Mouse (Mus musculus) MEL (cell line): ENCODE data around the gene Ap2m1. TPM values are rescaled to one million over a fixed set of nuclear protein-coding genes. Genes with fewer than 3 reads are reported as not detected.

Source experiments
- DNase-seq: peaks from one replicate; pipeline ENCODE4 v3.0.0; 2011; ENCODE audit warnings: low read depth, low spot score
- H3K27ac ChIP-seq: 2 replicates; pipeline ENCODE4 v1.5.1; 2012; ENCODE audit warnings: low read depth, mild to moderate bottlenecking, control low read depth, low read length, moderate library complexity; ENCODE audit not compliant: control insufficient read depth
- H3K27me3 ChIP-seq, 2 experiments: fragments of 150-350 bp in 1 of 2; sonication (generic) in 1 of 2; 2 replicates each; pipeline ENCODE4 v1.6.1; 2012; ENCODE audit warnings: low read length in 2 of 2, mild to moderate bottlenecking in 2 of 2, improper control_type of control experiment in 1 of 2, moderate library complexity in 1 of 2; ENCODE audit not compliant: insufficient read depth in 2 of 2, control insufficient read depth in 1 of 2
- H3K36me3 ChIP-seq, 2 experiments: 2 replicates each; pipeline ENCODE4 v1.6.1; 2012 to 2014; ENCODE audit warnings: low read length in 2 of 2, improper control_type of control experiment in 1 of 2, inconsistent platforms in 1 of 2, mild to moderate bottlenecking in 1 of 2; ENCODE audit not compliant: insufficient read depth in 2 of 2, control insufficient read depth in 1 of 2
- H3K4me1 ChIP-seq, 2 experiments: fragments of 150-350 bp in 1 of 2; sonication (generic) in 1 of 2; 2 replicates each; pipeline ENCODE4 v1.6.1; 2012; ENCODE audit warnings: low read length in 2 of 2, improper control_type of control experiment in 1 of 2, mild to moderate bottlenecking in 1 of 2; ENCODE audit not compliant: insufficient read depth in 2 of 2, control insufficient read depth in 1 of 2
- H3K4me3 ChIP-seq, 2 experiments: fragments of 150-350 bp in 1 of 2; sonication (generic) in 1 of 2; 2 replicates each; pipeline ENCODE4 v1.5.1; 2012; ENCODE audit warnings: low read depth in 2 of 2, low read length in 2 of 2, mild to moderate bottlenecking in 2 of 2, moderate library complexity in 2 of 2, control low read depth in 1 of 2, improper control_type of control experiment in 1 of 2; ENCODE audit not compliant: control insufficient read depth in 1 of 2, insufficient read depth in 1 of 2
- H3K79me2 ChIP-seq: 2 replicates; pipeline ENCODE4 v1.6.1; 2012; ENCODE audit warnings: mild to moderate bottlenecking, low read length, moderate library complexity; ENCODE audit not compliant: control insufficient read depth, poor library complexity, insufficient read depth
- H3K9ac ChIP-seq: 2 replicates; pipeline ENCODE4 v1.6.1; 2012; ENCODE audit warnings: low read depth, mild to moderate bottlenecking, control low read depth, low read length, moderate library complexity; ENCODE audit not compliant: control insufficient read depth, poor library complexity, severe bottlenecking
- H3K9me3 ChIP-seq: fragments of 150-350 bp; sonication (generic); replicated peaks from 2 replicates; pipeline ENCODE4 v1.6.1; 2012; ENCODE audit warnings: mild to moderate bottlenecking, low read length, improper control_type of control experiment, moderate library complexity; ENCODE audit not compliant: insufficient read depth
- BHLHE40 ChIP-seq: IDR thresholded peaks from 2 replicates; pipeline ENCODE4 v1.6.1; 2012; ENCODE audit warnings: low read depth, mild to moderate bottlenecking, inconsistent platforms, low read length, improper control_type of control experiment, borderline replicate concordance
- CTCF ChIP-seq, 3 experiments: IDR thresholded peaks in 2 of 3; conservative IDR thresholded peaks in 1 of 3; 2 replicates each; pipeline ENCODE4 v1.5.1; 2011 to 2012; ENCODE audit warnings: low read length in 3 of 3, low read depth in 2 of 3, mild to moderate bottlenecking in 2 of 3, improper control_type of control experiment in 1 of 3, inconsistent platforms in 1 of 3, mixed read lengths in 1 of 3, moderate library complexity in 1 of 3; ENCODE audit not compliant: control insufficient read depth in 1 of 3, insufficient read depth in 1 of 3, poor library complexity in 1 of 3, severe bottlenecking in 1 of 3
- E2F4 ChIP-seq: IDR thresholded peaks from 2 replicates; pipeline ENCODE4 v1.6.1; 2011; ENCODE audit warnings: low read depth, low read length, improper control_type of control experiment, borderline replicate concordance
- GABPA ChIP-seq: IDR thresholded peaks from 2 replicates; pipeline ENCODE4 v1.6.1; 2012; ENCODE audit warnings: low read depth, mild to moderate bottlenecking, inconsistent platforms, low read length, improper control_type of control experiment, moderate library complexity
- HCFC1 ChIP-seq: IDR thresholded peaks from 2 replicates; pipeline ENCODE4 v1.6.1; 2012; ENCODE audit warnings: low read depth, mild to moderate bottlenecking, inconsistent platforms, low read length, improper control_type of control experiment, moderate library complexity
- JUND ChIP-seq: IDR thresholded peaks from 2 replicates; pipeline ENCODE4 v1.6.1; 2011; ENCODE audit warnings: low read depth, mild to moderate bottlenecking, improper control_type of control experiment, low read length
- KAT2A ChIP-seq: conservative IDR thresholded peaks from 2 replicates; pipeline ENCODE4 v1.6.1; 2012; ENCODE audit warnings: low read depth, low read length, improper control_type of control experiment, inconsistent platforms
- MAFK ChIP-seq: IDR thresholded peaks from 2 replicates; pipeline ENCODE4 v1.6.1; 2011; ENCODE audit warnings: low read depth, mild to moderate bottlenecking, low read length, improper control_type of control experiment, borderline replicate concordance
- MEF2A ChIP-seq: IDR thresholded peaks from 2 replicates; pipeline ENCODE4 v1.6.1; 2014; ENCODE audit warnings: low read depth, mild to moderate bottlenecking, inconsistent platforms, low read length, improper control_type of control experiment; ENCODE audit not compliant: poor library complexity, insufficient replicate concordance, severe bottlenecking; ENCODE audit errors: extremely low read depth
- NELFE ChIP-seq: IDR thresholded peaks from 2 replicates; pipeline ENCODE4 v1.6.1; 2011; ENCODE audit warnings: low read depth, low read length, improper control_type of control experiment
- POLR2AphosphoS2 ChIP-seq: IDR thresholded peaks from 2 replicates; pipeline ENCODE4 v1.6.1; 2011; ENCODE audit warnings: low read length, improper control_type of control experiment
- RAD21 ChIP-seq: IDR thresholded peaks from 2 replicates; pipeline ENCODE4 v1.6.1; 2011; ENCODE audit warnings: mild to moderate bottlenecking, low read depth, low read length, improper control_type of control experiment
- SMC3 ChIP-seq: IDR thresholded peaks from 2 replicates; pipeline ENCODE4 v1.6.1; 2011; ENCODE audit warnings: low read depth, low read length, improper control_type of control experiment
- UBTF ChIP-seq: IDR thresholded peaks from 2 replicates; pipeline ENCODE4 v1.6.1; 2012; ENCODE audit warnings: low read depth, mild to moderate bottlenecking, inconsistent platforms, low read length, improper control_type of control experiment, moderate library complexity, borderline replicate concordance; ENCODE audit not compliant: insufficient read depth
- ZC3H11A ChIP-seq: IDR thresholded peaks from 2 replicates; pipeline ENCODE4 v1.6.1; 2012; ENCODE audit warnings: low read depth, mild to moderate bottlenecking, inconsistent platforms, low read length, improper control_type of control experiment
- polyA plus RNA-seq, 2 experiments: library from polyadenylated mRNA; stranded (reverse) in 1 of 2; unstranded in 1 of 2; fragments of >175 nt in 1 of 2; fragments of >200 nt in 1 of 2; gene quantifications; 2 replicates each; pipeline versions ENCODE4 v1.2.1 to v1.2.4; 2012; ENCODE audit warnings: low replicate concordance in 2 of 2, low read depth in 1 of 2; ENCODE audit not compliant: insufficient read length in 2 of 2, insufficient read depth in 1 of 2, missing spikeins in 1 of 2
- total RNA-seq: library from RNA; depleted of rRNA; stranded (reverse); fragments of 300-350 nt; gene quantifications from 2 replicates; pipeline ENCODE4 v1.2.3, GENCODE M21; 2012

Gene Ap2m1
- total and polyA plus RNA-seq, 3 experiments: 185 to 1,810 (median 312) TPM

GRCm38 (mm10) chr16:20498677-20499475, 36.4 kb upstream of the Ap2m1 start, which contains the start of gene Eif2b5 (continued):
- TF ChIP-seq E2F4: 0 out of 2 replicates have a peak, but pooled peaks have one; percentile 22
- no peak; the same call in 1 of the 2 replicates for TF ChIP-seq MAFK
- peak; percentile 85 for TF ChIP-seq POLR2AphosphoS2
- no peak for TF ChIP-seq MEF2A

GRCm38 (mm10) chr16:20506000-20506399, 29.3 kb upstream of the Ap2m1 start:
- H3K79me2 ChIP-seq: no peaks in the 10 kb centered on the region
- no peak overlapping the region for H3K9ac ChIP-seq
- H3K4me1 ChIP-seq: no peaks in the 10 kb centered on the region
- H3K9me3 ChIP-seq: no peaks in the 10 kb centered on the region
- TF ChIP-seq NELFE (no peak), KAT2A (no peak), HCFC1 (no peak), UBTF (no peak), ZC3H11A (no peak), JUND (no peak)
- no peaks in the 10 kb centered on the region for H3K27me3 ChIP-seq
- H3K27ac ChIP-seq: no peak overlapping the region
- no peak overlapping the region for H3K4me3 ChIP-seq
- no peak for DNase-seq
- peaks cover 0 to 34% of the 10 kb centered on the region in 2 experiments; a peak in 2 of 4 replicates for H3K36me3 ChIP-seq

DNA sequence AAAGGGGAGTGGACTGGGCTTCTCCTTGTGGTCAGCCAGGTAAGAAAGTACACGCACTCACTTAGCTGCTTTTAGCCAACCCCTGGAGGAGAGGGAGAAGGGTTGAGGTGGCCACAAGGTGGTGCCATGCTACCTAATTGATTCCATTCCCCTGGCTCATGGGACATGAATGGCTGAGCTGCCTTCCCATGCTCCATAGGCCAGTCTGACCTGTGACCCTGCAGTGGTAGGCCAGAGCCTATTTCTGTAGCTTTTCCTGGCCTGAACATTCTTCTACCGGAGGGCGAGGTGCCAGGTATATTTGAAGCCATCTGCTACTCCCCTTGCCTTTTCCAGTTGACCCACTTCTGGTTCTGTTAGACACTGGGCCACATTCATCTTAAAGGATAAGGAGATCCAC, 25.9 kb upstream of the Ap2m1 start:
- H3K79me2 ChIP-seq: no peaks in the 10 kb centered on the region
- DNase-seq: peak; percentile 44

More for the DNA sequence above, 25.9 kb upstream of the Ap2m1 start:
- peaks cover 0 to 20% of the 10 kb centered on the region in 2 experiments; a peak in 2 of 4 replicates for H3K36me3 ChIP-seq
- H3K4me3 ChIP-seq: no peak overlapping the region
- H3K4me1 ChIP-seq: no peaks in the 10 kb centered on the region
- H3K9ac ChIP-seq: no peak overlapping the region
- H3K9me3 ChIP-seq: no peaks in the 10 kb centered on the region
- H3K27me3 ChIP-seq: no peaks in the 10 kb centered on the region
- no peak for TF ChIP-seq BHLHE40
- TF ChIP-seq RAD21: peak; percentile 51
- TF ChIP-seq HCFC1: no peak
- no peak for TF ChIP-seq GABPA
- peak; percentile 47 to 60 (median 58) for TF ChIP-seq CTCF (IDR thresholded peaks at IDR 0.05 in 2 of 3, conservative IDR thresholded peaks at IDR 0.05 in 1 of 3; ENCODE audit: control insufficient read depth in 1 of 3, insufficient read depth in 1 of 3, low read depth in 2 of 3, low read length in 3 of 3, poor library complexity in 1 of 3, severe bottlenecking in 1 of 3)
- peak; percentile 39; the same call in 1 of the 2 replicates for TF ChIP-seq ZC3H11A
- TF ChIP-seq SMC3: peak; percentile 64
- TF ChIP-seq, all 39 proteins: peak for 4
- no peak overlapping the region for H3K27ac ChIP-seq
